Mouse (Mus musculus): ENCODE data around the gene Qrsl1. TPM values are rescaled to one million over a fixed set of nuclear protein-coding genes. Genes with fewer than 3 reads are reported as not detected.

Gene Qrsl1
- polyA plus RNA-seq, 1 experiment, result 24.9 TPM

- no peak for DNase-seq
- Histone ChIP-seq H3K27me3 (ENCODE audit: control insufficient read depth, insufficient read depth, low read length) (no peaks in the 10 kb centered on the region), H3K4me1 (ENCODE audit: control insufficient read depth, insufficient read depth, low read length) (no peaks in the 10 kb centered on the region; the same call in none of the 2 replicates), H3K27ac (ENCODE audit: insufficient read depth, low read length) (peak overlapping the region; percentile 52; the same call in 1 of the 2 replicates), H3K4me3 (replicated peaks; ENCODE audit: insufficient read depth, low read depth, low read length) (peak overlapping the region; percentile 100)
- WGBS, result 8% methylated on average over 30 of the region's 30 CpGs
- no peak for TF ChIP-seq CTCF (IDR thresholded peaks at IDR 0.05; ENCODE audit: borderline replicate concordance, insufficient read depth, low read depth, low read length)
- TF ChIP-seq POLR2A (IDR thresholded peaks at IDR 0.05; ENCODE audit: borderline replicate concordance, insufficient read depth, low read length), result no peak
These were observed 518 bp downstream of the Qrsl1 start for GRCm38 (mm10) chr10:43900883-43901570.

GRCm38 (mm10) chr10:43898276-43898675 lies 3.3 kb downstream of the Qrsl1 start:
- Histone ChIP-seq H3K4me1 (ENCODE audit: control insufficient read depth, insufficient read depth, low read length) (no peaks in the 10 kb centered on the region; the same call in none of the 2 replicates), H3K27me3 (ENCODE audit: control insufficient read depth, insufficient read depth, low read length) (no peaks in the 10 kb centered on the region), H3K27ac (ENCODE audit: insufficient read depth, low read length) (no peak overlapping the region), H3K4me3 (replicated peaks; ENCODE audit: insufficient read depth, low read depth, low read length) (no peak overlapping the region)
- DNase-seq, result no peak
- TF ChIP-seq CTCF (IDR thresholded peaks at IDR 0.05; ENCODE audit: borderline replicate concordance, insufficient read depth, low read depth, low read length), result no peak
- TF ChIP-seq POLR2A (IDR thresholded peaks at IDR 0.05; ENCODE audit: borderline replicate concordance, insufficient read depth, low read length), result no peak
- 90% methylated on average over 7 of the region's 7 CpGs for WGBS

- 92% methylated on average over 8 of the region's 8 CpGs for WGBS
- TF ChIP-seq CTCF (IDR thresholded peaks at IDR 0.05; ENCODE audit: borderline replicate concordance, insufficient read depth, low read depth, low read length), result no peak
- TF ChIP-seq POLR2A (IDR thresholded peaks at IDR 0.05; ENCODE audit: borderline replicate concordance, insufficient read depth, low read length), result no peak
- no peak for DNase-seq
- H3K4me1 ChIP-seq (ENCODE audit: control insufficient read depth, insufficient read depth, low read length), result no peaks in the 10 kb centered on the region
- no peaks in the 10 kb centered on the region for H3K27me3 ChIP-seq (ENCODE audit: control insufficient read depth, insufficient read depth, low read length)
- H3K4me3 ChIP-seq (replicated peaks; ENCODE audit: insufficient read depth, low read depth, low read length), result no peak overlapping the region
- H3K27ac ChIP-seq (ENCODE audit: insufficient read depth, low read length), result no peak overlapping the region
These were observed 5.5 kb downstream of the Qrsl1 start for GRCm38 (mm10) chr10:43896065-43896464.

GRCm38 (mm10) chr10:43892971-43893370 lies 8.6 kb downstream of the Qrsl1 start:
- Histone ChIP-seq H3K4me3 (replicated peaks; ENCODE audit: insufficient read depth, low read depth, low read length) (no peak overlapping the region), H3K27me3 (ENCODE audit: control insufficient read depth, insufficient read depth, low read length) (no peaks in the 10 kb centered on the region), H3K27ac (ENCODE audit: insufficient read depth, low read length) (no peak overlapping the region), H3K4me1 (ENCODE audit: control insufficient read depth, insufficient read depth, low read length) (no peaks in the 10 kb centered on the region)
- WGBS, result 93% methylated on average over 4 of the region's 4 CpGs
- DNase-seq, result no peak
- TF ChIP-seq POLR2A (IDR thresholded peaks at IDR 0.05; ENCODE audit: borderline replicate concordance, insufficient read depth, low read length) (no peak), CTCF (IDR thresholded peaks at IDR 0.05; ENCODE audit: borderline replicate concordance, insufficient read depth, low read depth, low read length) (no peak)

- Histone ChIP-seq H3K4me3 (replicated peaks; ENCODE audit: insufficient read depth, low read depth, low read length) (no peak overlapping the region), H3K27me3 (ENCODE audit: control insufficient read depth, insufficient read depth, low read length) (no peaks in the 10 kb centered on the region), H3K4me1 (ENCODE audit: control insufficient read depth, insufficient read depth, low read length) (no peaks in the 10 kb centered on the region), H3K27ac (ENCODE audit: insufficient read depth, low read length) (no peak overlapping the region)
- WGBS, result 94% methylated on average over 16 of the region's 16 CpGs
- no peak for DNase-seq
- TF ChIP-seq POLR2A (IDR thresholded peaks at IDR 0.05; ENCODE audit: borderline replicate concordance, insufficient read depth, low read length) (no peak), CTCF (IDR thresholded peaks at IDR 0.05; ENCODE audit: borderline replicate concordance, insufficient read depth, low read depth, low read length) (no peak)
These were observed 12.6 kb downstream of the Qrsl1 start for GRCm38 (mm10) chr10:43888976-43889375.

- Histone ChIP-seq H3K4me3 (replicated peaks; ENCODE audit: insufficient read depth, low read depth, low read length) (no peak overlapping the region), H3K4me1 (ENCODE audit: control insufficient read depth, insufficient read depth, low read length) (no peaks in the 10 kb centered on the region), H3K27me3 (ENCODE audit: control insufficient read depth, insufficient read depth, low read length) (no peaks in the 10 kb centered on the region), H3K27ac (ENCODE audit: insufficient read depth, low read length) (no peak overlapping the region)
- 65% methylated on average over 9 of the region's 9 CpGs for WGBS
- TF ChIP-seq POLR2A (IDR thresholded peaks at IDR 0.05; ENCODE audit: borderline replicate concordance, insufficient read depth, low read length), result no peak
- TF ChIP-seq CTCF (IDR thresholded peaks at IDR 0.05; ENCODE audit: borderline replicate concordance, insufficient read depth, low read depth, low read length), result no peak
- DNase-seq, result no peak
These were observed 13.9 kb downstream of the Qrsl1 start for GRCm38 (mm10) chr10:43887676-43888075.

- TF ChIP-seq POLR2A (IDR thresholded peaks at IDR 0.05; ENCODE audit: borderline replicate concordance, insufficient read depth, low read length) (no peak), CTCF (IDR thresholded peaks at IDR 0.05; ENCODE audit: borderline replicate concordance, insufficient read depth, low read depth, low read length) (no peak)
- Histone ChIP-seq H3K27ac (ENCODE audit: insufficient read depth, low read length) (no peak overlapping the region), H3K4me1 (ENCODE audit: control insufficient read depth, insufficient read depth, low read length) (no peaks in the 10 kb centered on the region), H3K4me3 (replicated peaks; ENCODE audit: insufficient read depth, low read depth, low read length) (no peak overlapping the region), H3K27me3 (ENCODE audit: control insufficient read depth, insufficient read depth, low read length) (no peaks in the 10 kb centered on the region)
- WGBS, result 95% methylated on average over 1 of the region's 1 CpGs
- no peak for DNase-seq
These were observed 30.1 kb downstream of the Qrsl1 start for GRCm38 (mm10) chr10:43871458-43871857.

GRCm38 (mm10) chr10:43870752-43871151 lies 30.8 kb downstream of the Qrsl1 start:
- DNase-seq, result no peak
- WGBS, result 68% methylated on average over 10 of the region's 10 CpGs
- TF ChIP-seq POLR2A (IDR thresholded peaks at IDR 0.05; ENCODE audit: borderline replicate concordance, insufficient read depth, low read length), result no peak
- TF ChIP-seq CTCF (IDR thresholded peaks at IDR 0.05; ENCODE audit: borderline replicate concordance, insufficient read depth, low read depth, low read length), result peak; percentile 66

More at GRCm38 (mm10) chr10:43870752-43871151, 30.8 kb downstream of the Qrsl1 start:
- H3K4me3 ChIP-seq (replicated peaks; ENCODE audit: insufficient read depth, low read depth, low read length), result no peak overlapping the region
- no peaks in the 10 kb centered on the region for H3K4me1 ChIP-seq (ENCODE audit: control insufficient read depth, insufficient read depth, low read length)
- no peaks in the 10 kb centered on the region for H3K27me3 ChIP-seq (ENCODE audit: control insufficient read depth, insufficient read depth, low read length)
- no peak overlapping the region for H3K27ac ChIP-seq (ENCODE audit: insufficient read depth, low read length)
